Mouse (Mus musculus) intestine, embryonic 14.5 days (tissue): ENCODE measurements at regions not wholly inside any gene's neighbourhood (a gene's known extent, or its start where the extent isn't known, plus 50 kb on each side); places are given as distances from the start of the nearest gene placed in this dataset.

ENCODE experiments used
- ATAC-seq: fragments of 200-750 bp; cut with Nextera tagmentation; replicated peaks from 2 replicates; pipeline ENCODE4 v1.8.0; 2017; ENCODE audit warnings: low read depth, moderate number of reproducible peaks, moderate TSS enrichment, moderate library complexity; ENCODE audit not compliant: low FRiP score, low TSS enrichment
- DNase-seq: peaks from one replicate; pipeline ENCODE4 v3.0.0-alpha.2; 2018; ENCODE audit warnings: low spot score
- H3K27ac ChIP-seq: fragments of 300-500 bp; sonication (generic); 2 replicates; pipeline ENCODE4 v1.5.1; 2014; ENCODE audit warnings: low read depth, mild to moderate bottlenecking, control low read depth
- H3K27me3 ChIP-seq: fragments of 300-500 bp; sonication (generic); replicated peaks from 2 replicates; pipeline ENCODE4 v1.6.1; 2014; ENCODE audit warnings: low read length, control low read depth; ENCODE audit not compliant: control insufficient read depth, insufficient read depth
- H3K36me3 ChIP-seq: fragments of 300-500 bp; sonication (generic); 2 replicates; pipeline ENCODE4 v1.6.1; 2014; ENCODE audit warnings: low read length, control low read depth; ENCODE audit not compliant: control insufficient read depth, insufficient read depth
- H3K4me1 ChIP-seq: fragments of 300-500 bp; sonication (generic); replicated peaks from 2 replicates; pipeline ENCODE4 v1.6.1; 2014; ENCODE audit warnings: low read length, control low read depth, mixed read lengths; ENCODE audit not compliant: control insufficient read depth, insufficient read depth
- H3K4me2 ChIP-seq: fragments of 300-500 bp; sonication (generic); 2 replicates; pipeline ENCODE4 v1.6.1; 2014; ENCODE audit warnings: low read length
- H3K4me3 ChIP-seq: fragments of 300-500 bp; sonication (generic); 2 replicates; pipeline ENCODE4 v1.5.1; 2014; ENCODE audit warnings: low read depth, low read length, control low read depth, mixed read lengths
- H3K9ac ChIP-seq: fragments of 300-500 bp; sonication (generic); 2 replicates; pipeline ENCODE4 v1.6.1; 2014; ENCODE audit warnings: mild to moderate bottlenecking, low read length
- H3K9me3 ChIP-seq: fragments of 300-500 bp; sonication (generic); 2 replicates; pipeline ENCODE4 v1.6.1; 2016; ENCODE audit warnings: low read length, control low read depth; ENCODE audit not compliant: control insufficient read depth
- WGBS: fragments of 180-500 bp; shearing (Covaris S2); extraction: QIAGEN DNeasy Blood & Tissue Kit; methylation state at CpG from one replicate; pipeline ENCODE4 v1.1.7; 2014; 5-methylcytosine and 5-hydroxymethylcytosine counted together

- no peaks in the 10 kb centered on the region for H3K36me3 ChIP-seq
- H3K9me3 ChIP-seq, result no peaks in the 10 kb centered on the region
- no peaks in the 10 kb centered on the region for H3K4me1 ChIP-seq
- H3K27ac ChIP-seq, result no peak overlapping the region
- DNase-seq (no peak), ATAC-seq (no peak)
- no peak overlapping the region for H3K4me2 ChIP-seq
- H3K27me3 ChIP-seq, result no peaks in the 10 kb centered on the region
- WGBS, result 64% methylated on average over 7 of the region's 7 CpGs
- H3K9ac ChIP-seq, result no peak overlapping the region
- no peak overlapping the region for H3K4me3 ChIP-seq
Observed at GRCm38 (mm10) chr3:129386522-129386921, 54.0 kb upstream of the Enpep start.

GRCm38 (mm10) chr3:129390506-129390905, 58.0 kb upstream of the Enpep start:
- H3K4me3 ChIP-seq, result no peak overlapping the region
- 89% methylated on average over 11 of the region's 11 CpGs for WGBS
- peak; percentile 12 for DNase-seq
- H3K27ac ChIP-seq, result no peak overlapping the region
- H3K27me3 ChIP-seq, result no peaks in the 10 kb centered on the region
- no peaks in the 10 kb centered on the region for H3K36me3 ChIP-seq
- no peaks in the 10 kb centered on the region; the same call in 1 of the 2 replicates for H3K4me1 ChIP-seq
- H3K4me2 ChIP-seq, result no peak overlapping the region
- H3K9me3 ChIP-seq, result no peaks in the 10 kb centered on the region
- H3K9ac ChIP-seq, result no peak overlapping the region
- ATAC-seq, result no peak

DNA sequence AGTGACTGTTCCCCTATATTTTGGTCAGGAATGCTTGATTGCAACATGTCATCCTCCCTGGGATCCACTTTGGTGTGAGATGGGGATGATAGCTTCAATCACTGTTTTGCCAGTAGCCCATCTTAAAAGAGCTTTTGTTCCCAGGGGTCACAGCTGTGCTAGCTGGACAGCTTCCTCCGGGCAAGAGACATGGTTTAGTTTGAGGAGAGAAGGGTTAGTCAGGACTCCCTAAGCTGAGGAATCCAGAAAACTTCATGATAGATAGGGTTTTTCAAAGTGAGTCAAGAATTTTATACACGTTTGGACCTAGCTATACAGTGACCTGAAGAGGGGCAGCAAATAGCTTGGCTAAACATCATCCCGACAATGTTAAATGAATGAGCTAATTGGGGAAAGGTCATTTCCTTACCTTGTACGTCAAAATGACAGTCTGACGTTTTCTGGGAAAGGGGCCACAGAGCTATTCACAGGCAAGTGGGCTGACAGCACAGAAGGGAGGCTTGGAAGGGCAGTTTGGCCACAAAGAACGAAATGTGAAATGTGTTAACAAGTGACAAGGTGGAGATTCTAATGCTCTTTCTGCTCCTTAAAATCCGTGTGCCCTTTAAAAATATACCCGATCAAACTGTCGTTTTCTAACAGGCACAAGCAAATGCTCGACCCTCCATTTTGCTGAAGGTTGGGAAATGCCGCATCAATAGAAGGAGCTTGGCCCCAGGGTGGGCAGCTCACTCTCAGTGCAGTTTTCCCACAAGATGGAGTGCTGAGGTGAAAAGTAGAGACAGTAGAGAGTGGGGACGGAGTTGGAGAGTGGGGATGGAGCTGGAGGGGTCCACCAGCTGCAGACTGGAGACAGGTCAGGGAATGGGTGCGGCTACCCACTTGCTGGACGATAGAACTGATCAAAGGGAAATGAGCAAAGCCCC, 59.6 kb upstream of the Enpep start:
- Histone ChIP-seq H3K4me3 (no peak overlapping the region), H3K4me1 (no peaks in the 10 kb centered on the region; the same call in 1 of the 2 replicates), H3K27me3 (no peaks in the 10 kb centered on the region), H3K27ac (no peak overlapping the region), H3K4me2 (no peak overlapping the region), H3K9ac (no peak overlapping the region), H3K36me3 (no peaks in the 10 kb centered on the region), H3K9me3 (no peaks in the 10 kb centered on the region)
- ATAC-seq (no peak), DNase-seq (peak; percentile 50)
- WGBS, result 55% methylated on average over 14 of the region's 14 CpGs

GRCm38 (mm10) chr3:129392814-129393804, 60.6 kb upstream of the Enpep start:
- no peak overlapping the region for H3K9ac ChIP-seq
- H3K36me3 ChIP-seq, result no peaks in the 10 kb centered on the region
- no peak overlapping the region for H3K27ac ChIP-seq
- H3K4me1 ChIP-seq, result no peaks in the 10 kb centered on the region; the same call in 1 of the 2 replicates
- DNase-seq (no peak), ATAC-seq (no peak)
- no peaks in the 10 kb centered on the region for H3K9me3 ChIP-seq
- no peak overlapping the region for H3K4me3 ChIP-seq
- WGBS, result 78% methylated on average over 23 of the region's 23 CpGs
- H3K27me3 ChIP-seq, result no peaks in the 10 kb centered on the region
- no peak overlapping the region for H3K4me2 ChIP-seq

DNA sequence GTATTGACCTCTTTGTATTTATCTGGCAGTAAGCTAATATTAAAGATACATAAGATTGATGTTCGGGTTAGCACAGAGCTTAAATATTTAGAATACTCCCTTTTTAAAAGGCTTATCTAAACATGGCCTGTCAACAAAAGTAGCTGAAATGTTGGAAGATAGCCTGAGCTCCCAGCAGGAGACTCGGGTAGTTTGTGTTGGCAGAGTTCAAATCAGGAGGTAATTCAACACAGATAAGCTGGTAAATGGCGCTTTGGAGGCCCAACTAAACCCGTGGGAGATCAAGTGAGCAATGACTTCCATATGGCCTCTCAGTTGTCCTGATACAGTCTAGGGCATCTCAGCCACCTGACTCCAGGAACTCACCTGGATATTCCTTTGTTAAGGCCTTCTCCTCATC, 65.0 kb upstream of the Enpep start:
- ATAC-seq (no peak), DNase-seq (no peak)
- H3K4me1 ChIP-seq, result no peaks in the 10 kb centered on the region; the same call in 1 of the 2 replicates
- H3K4me2 ChIP-seq, result no peak overlapping the region
- H3K27me3 ChIP-seq, result no peaks in the 10 kb centered on the region
- H3K9ac ChIP-seq, result no peak overlapping the region
- H3K4me3 ChIP-seq, result no peak overlapping the region
- no peak overlapping the region for H3K27ac ChIP-seq
- H3K36me3 ChIP-seq, result no peaks in the 10 kb centered on the region
- no peaks in the 10 kb centered on the region for H3K9me3 ChIP-seq
- WGBS, result 44% methylated on average over 4 of the region's 4 CpGs

DNA sequence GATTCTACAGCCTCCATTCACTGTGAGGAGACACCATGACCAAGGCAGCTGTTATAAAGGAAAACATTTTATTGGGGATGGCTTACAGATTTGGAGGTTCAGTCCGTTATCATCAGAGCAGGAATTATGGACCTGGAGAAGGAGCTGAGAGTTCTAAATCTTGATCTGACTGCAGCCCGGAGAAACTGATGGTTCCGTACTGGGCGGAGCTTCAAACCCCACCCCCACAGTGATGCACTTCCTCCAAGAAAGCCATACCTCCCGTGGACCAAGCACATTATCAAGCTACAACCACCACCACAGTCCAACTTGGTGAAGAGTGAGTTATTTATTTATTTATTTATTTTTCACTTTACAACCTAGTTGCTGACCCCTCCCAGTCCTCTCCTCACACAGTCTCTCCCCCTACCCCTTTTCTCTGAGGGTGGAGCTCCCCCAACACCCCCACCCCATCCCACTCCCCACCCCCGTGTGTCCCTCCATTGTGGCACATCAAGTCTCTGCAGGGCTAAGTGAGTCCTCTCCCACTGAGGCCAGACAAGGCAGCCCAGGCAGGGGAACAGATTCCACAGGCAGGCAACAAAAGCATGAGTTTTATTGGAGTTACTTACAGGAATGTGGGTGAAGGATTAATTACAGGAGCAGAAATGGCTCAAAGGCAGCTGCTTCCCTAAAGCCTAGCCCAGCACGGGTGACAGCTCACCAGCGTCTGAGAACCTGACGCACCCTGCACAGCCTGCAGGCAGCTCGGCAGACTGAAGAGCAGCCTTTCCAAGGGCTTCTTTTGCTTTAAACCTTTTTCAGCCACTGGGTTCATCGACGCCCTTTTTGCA, 67.8 kb upstream of the Enpep start:
- 82% methylated on average over 12 of the region's 12 CpGs for WGBS
- Histone ChIP-seq H3K4me2 (no peak overlapping the region), H3K9me3 (no peaks in the 10 kb centered on the region), H3K27me3 (no peaks in the 10 kb centered on the region), H3K4me1 (no peaks in the 10 kb centered on the region), H3K27ac (no peak overlapping the region), H3K9ac (no peak overlapping the region), H3K4me3 (no peak overlapping the region), H3K36me3 (no peaks in the 10 kb centered on the region)
- DNase-seq, result no peak
- no peak for ATAC-seq

DNA sequence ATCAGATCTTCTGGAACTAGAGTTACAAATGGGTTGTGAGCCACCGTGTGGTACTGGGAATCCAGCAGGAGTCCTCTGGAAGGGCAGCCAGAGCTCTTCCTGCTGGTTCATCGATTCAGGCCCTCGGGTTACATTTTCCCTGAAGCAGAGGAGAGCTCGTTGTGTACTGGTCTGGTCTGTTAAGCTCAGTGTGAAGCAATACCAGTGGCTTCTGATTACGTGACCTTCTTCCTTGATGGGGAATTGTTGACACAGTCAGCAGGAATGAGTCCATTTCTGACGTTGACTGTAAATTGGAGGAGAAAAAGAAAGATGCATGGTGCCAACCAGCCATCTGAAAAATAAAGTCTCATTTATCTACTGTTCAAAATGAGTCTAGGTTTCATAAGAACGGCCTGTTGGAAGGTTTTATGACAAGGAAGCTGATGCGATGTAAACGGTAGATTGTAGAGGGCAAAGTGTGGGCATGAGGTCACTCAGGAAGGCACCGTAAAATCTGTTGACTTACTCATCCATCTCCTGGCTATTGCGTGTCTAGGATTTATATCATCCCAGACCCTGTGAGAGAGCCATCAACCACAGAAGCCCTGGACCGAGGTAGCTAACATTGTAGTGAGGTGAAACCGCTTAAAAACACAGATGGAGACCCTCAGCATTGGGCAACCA, 79.0 kb upstream of the Enpep start:
- DNase-seq, result no peak
- Histone ChIP-seq H3K36me3 (no peaks in the 10 kb centered on the region), H3K9ac (no peak overlapping the region), H3K4me1 (no peaks in the 10 kb centered on the region), H3K27me3 (no peaks in the 10 kb centered on the region), H3K4me3 (no peak overlapping the region), H3K27ac (no peak overlapping the region), H3K9me3 (no peaks in the 10 kb centered on the region), H3K4me2 (no peak overlapping the region)
- ATAC-seq, result no peak
- WGBS, result 76% methylated on average over 13 of the region's 13 CpGs
